Mouse (Mus musculus) liver, embryonic 14.5 days (tissue): Measurements from ENCODE around the gene Uvrag. TPM values are rescaled to one million over a fixed set of nuclear protein-coding genes. Genes with fewer than 3 reads are reported as not detected.

Experiments used
- ATAC-seq: fragments of 200-750 bp; cut with Nextera tagmentation; 2 replicates; pipeline ENCODE4 v1.8.0; 2017; ENCODE audit warnings: moderate number of reproducible peaks, mild to moderate bottlenecking, moderate library complexity; ENCODE audit not compliant: insufficient read depth
- DNase-seq, 3 experiments: peaks; one replicate each; pipeline ENCODE4 v3.0.0-alpha.2; 2012 to 2013; ENCODE audit warnings: low read depth in 3 of 3, low spot score in 3 of 3
- H3K27ac ChIP-seq: fragments of 300-500 bp; sonication (generic); 2 replicates; pipeline ENCODE4 v1.5.1; 2014; ENCODE audit warnings: moderate library complexity, mild to moderate bottlenecking, control low read depth, inconsistent platforms
- H3K27me3 ChIP-seq: fragments of 300-500 bp; sonication (generic); 2 replicates; pipeline ENCODE4 v1.6.1; 2014; ENCODE audit warnings: mild to moderate bottlenecking, low read length, moderate library complexity; ENCODE audit not compliant: control insufficient read depth, insufficient read depth
- H3K36me3 ChIP-seq: fragments of 300-500 bp; sonication (generic); replicated peaks from 2 replicates; pipeline ENCODE4 v1.6.1; 2014; ENCODE audit warnings: low read depth; ENCODE audit not compliant: control insufficient read depth, insufficient read depth
- H3K4me1 ChIP-seq, 2 experiments: fragments of 200-500 bp in 1 of 2; fragments of 300-500 bp in 1 of 2; sonication (generic) in 1 of 2; replicated peaks; 2 replicates each; pipeline ENCODE4 v1.6.1; 2012 to 2014; ENCODE audit warnings: antibody characterized with exemption in 1 of 2, inconsistent platforms in 1 of 2, low read length in 1 of 2; ENCODE audit not compliant: control insufficient read depth in 2 of 2, insufficient read depth in 2 of 2
- H3K4me2 ChIP-seq: fragments of 300-500 bp; sonication (generic); 2 replicates; pipeline ENCODE4 v1.6.1; 2014; ENCODE audit warnings: low read depth, mild to moderate bottlenecking, control low read depth, moderate library complexity
- H3K4me3 ChIP-seq, 2 experiments: fragments of 200-500 bp in 1 of 2; fragments of 300-500 bp in 1 of 2; sonication (generic) in 1 of 2; 2 replicates each; pipeline ENCODE4 v1.5.1; 2012 to 2014; ENCODE audit warnings: low read depth in 2 of 2, low read length in 2 of 2, mild to moderate bottlenecking in 2 of 2, control low read depth in 1 of 2, inconsistent platforms in 1 of 2, moderate library complexity in 1 of 2; ENCODE audit not compliant: insufficient read depth in 1 of 2
- H3K9ac ChIP-seq: fragments of 300-500 bp; sonication (generic); replicated peaks from 2 replicates; pipeline ENCODE4 v1.6.1; 2014; ENCODE audit warnings: mild to moderate bottlenecking, control low read depth, moderate library complexity
- H3K9me3 ChIP-seq: fragments of 300-500 bp; sonication (generic); 2 replicates; pipeline ENCODE4 v1.6.1; 2016; ENCODE audit warnings: low read length, mixed read lengths; ENCODE audit not compliant: control insufficient read depth
- CTCF ChIP-seq: IDR thresholded peaks from 2 replicates; pipeline ENCODE4 v1.5.1; 2016; ENCODE audit warnings: antibody characterized with exemption, low read depth, control low read depth
- EP300 ChIP-seq: IDR thresholded peaks from 2 replicates; pipeline ENCODE4 v1.6.1; 2016; ENCODE audit warnings: antibody characterized with exemption, low read depth
- WGBS: fragments of 180-500 bp; shearing (Covaris S2); extraction: QIAGEN DNeasy Blood & Tissue Kit; methylation state at CpG from one replicate; pipeline ENCODE4 v1.1.7; 2014; ENCODE audit not compliant: insufficient replicate concordance; 5-methylcytosine and 5-hydroxymethylcytosine counted together
- polyA plus RNA-seq, 2 experiments: library from polyadenylated mRNA; depleted of rRNA in 1 of 2; stranded (reverse) in 1 of 2; unstranded in 1 of 2; fragments of >200 nt; fragmentation: Nextera tagmentation in 1 of 2; extraction: Ambion mirVana in 1 of 2; gene quantifications; 2 replicates each; pipeline versions ENCODE4 v1.2.1 to v1.2.3; 2012 to 2014

Uvrag gene
- polyA plus RNA-seq, 2 experiments, result 3.9 to 5.7 TPM

DNA sequence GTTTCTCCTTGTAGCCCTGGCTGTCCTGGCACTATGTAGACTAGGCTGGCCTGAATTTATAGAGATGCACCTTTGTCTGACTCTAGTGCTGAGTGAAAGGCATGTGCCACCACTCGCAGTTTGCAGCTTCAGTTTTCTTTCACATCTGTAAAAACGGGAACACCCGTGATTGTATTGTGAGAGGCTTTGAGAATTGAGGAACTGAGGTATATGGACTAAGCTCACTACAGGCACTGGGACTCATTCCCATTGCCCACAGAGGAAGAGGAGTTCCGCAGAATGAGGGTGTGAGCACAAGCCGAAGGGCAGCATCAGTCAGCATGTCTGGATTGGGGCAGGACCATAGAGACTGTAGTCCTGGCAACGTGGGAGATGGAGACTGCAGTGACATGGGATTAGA lies 42.8 kb upstream of the Uvrag start:
- WGBS, result 24% methylated on average over 6 of the region's 6 CpGs
- H3K27ac ChIP-seq, result no peak overlapping the region
- no peaks in the 10 kb centered on the region; the same call in 1 of the 2 replicates for H3K27me3 ChIP-seq
- DNase-seq (no peak), ATAC-seq (no peak)
- H3K4me2 ChIP-seq, result no peak overlapping the region
- H3K4me1 ChIP-seq, result peaks cover 0 to 9% of the 10 kb centered on the region in 2 experiments; a peak in 2 of 4 replicates
- TF ChIP-seq EP300 (no peak), CTCF (no peak)
- no peak overlapping the region for H3K9ac ChIP-seq
- H3K4me3 ChIP-seq, result no peak overlapping the region
- no peaks in the 10 kb centered on the region for H3K9me3 ChIP-seq
- H3K36me3 ChIP-seq, result no peaks in the 10 kb centered on the region

- Histone ChIP-seq H3K4me2 (peak within 1 kb of the TSS; percentile 64), H3K9ac (peak within 1 kb of the TSS; percentile 15), H3K27me3 (no peaks in the 10 kb centered on the region; the same call in 1 of the 2 replicates), H3K4me3 (peak within 1 kb of the TSS; percentile 43 to 51), H3K36me3 (no peaks in the 10 kb centered on the region), H3K4me1 (peaks cover 0 to 6% of the 10 kb centered on the region in 2 experiments; a peak in 2 of 4 replicates), H3K9me3 (no peaks in the 10 kb centered on the region), H3K27ac (no peak within 1 kb of the TSS)
- WGBS, result under 1% methylated on average over 63 of the region's 63 CpGs
- ATAC-seq, result peak; percentile 86
- peak; percentile 62 to 72 (median 69) for DNase-seq
- TF ChIP-seq CTCF (no peak), EP300 (no peak; the same call in 1 of the 2 replicates)
These were observed 41.7 kb upstream of the Uvrag start, which contains the start of gene Dgat2 for GRCm38 (mm10) chr7:99182432-99183172. TSS of gene Dgat2 (minus strand) at chr7:99182719.

DNA sequence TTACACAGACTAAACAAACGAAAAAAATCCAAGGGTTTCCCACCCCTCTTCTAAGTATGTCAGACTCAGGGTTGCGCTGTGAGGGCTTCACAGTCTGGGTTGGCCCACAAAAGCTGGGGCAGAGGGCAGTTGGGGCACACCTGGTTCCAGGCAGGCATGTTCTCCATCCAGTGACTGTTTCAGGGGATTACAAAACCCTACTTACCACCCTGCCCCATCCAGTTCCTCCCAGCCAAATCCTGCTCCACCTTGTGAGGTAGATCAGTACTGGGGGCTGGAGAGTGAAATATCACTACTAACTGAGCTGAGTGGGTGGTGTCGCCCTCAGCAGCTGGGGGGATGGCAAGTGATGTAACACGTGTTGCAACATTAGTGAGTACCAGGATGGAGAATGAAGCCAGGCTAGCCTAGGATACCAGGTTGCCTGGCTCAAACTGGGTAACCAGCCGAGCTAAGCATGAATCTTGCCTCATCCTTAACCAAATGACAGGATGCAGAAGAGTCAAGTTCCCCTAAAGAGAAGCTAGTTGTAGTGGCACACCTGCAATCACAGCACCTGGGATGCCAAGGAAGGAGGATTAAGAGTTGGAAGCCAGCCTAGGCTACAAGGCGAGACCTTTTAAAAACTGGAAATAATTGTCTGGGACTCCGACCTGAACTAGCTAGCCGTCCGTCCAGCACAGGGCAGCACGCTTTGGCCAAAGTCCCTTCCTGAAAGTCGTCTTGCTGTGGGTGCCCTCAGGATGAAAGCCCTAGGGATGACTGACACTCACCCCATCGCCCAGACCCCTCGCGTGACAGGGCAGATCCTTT lies 40.9 kb upstream of the Uvrag start:
- peak overlapping the region; percentile 64 for H3K4me2 ChIP-seq
- ATAC-seq (peak; percentile 9; the same call in 1 of the 2 replicates), DNase-seq (no peak)
- no peaks in the 10 kb centered on the region; the same call in 1 of the 2 replicates for H3K27me3 ChIP-seq
- H3K9ac ChIP-seq, result peak overlapping the region; percentile 15
- peak overlapping the region; percentile 43 to 51 for H3K4me3 ChIP-seq
- H3K27ac ChIP-seq, result no peak overlapping the region
- H3K36me3 ChIP-seq, result no peaks in the 10 kb centered on the region
- TF ChIP-seq EP300 (no peak), CTCF (no peak)
- WGBS, result 19% methylated on average over 14 of the region's 14 CpGs
- peaks cover 0 to 6% of the 10 kb centered on the region in 2 experiments; a peak in 2 of 4 replicates for H3K4me1 ChIP-seq
- H3K9me3 ChIP-seq, result no peaks in the 10 kb centered on the region

GRCm38 (mm10) chr7:99180162-99180561 lies 39.2 kb upstream of the Uvrag start:
- peak overlapping the region; percentile 64 for H3K4me2 ChIP-seq
- no peak for TF ChIP-seq EP300
- no peak for TF ChIP-seq CTCF
- H3K4me3 ChIP-seq, result peak overlapping the region; percentile 11 to 51; a peak in 3 of 4 replicates
- H3K9me3 ChIP-seq, result no peaks in the 10 kb centered on the region
- H3K4me1 ChIP-seq, result peaks cover 0 to 6% of the 10 kb centered on the region in 2 experiments; a peak in 2 of 4 replicates
- no peaks in the 10 kb centered on the region; the same call in 1 of the 2 replicates for H3K27me3 ChIP-seq
- DNase-seq, result no peak
- no peaks in the 10 kb centered on the region for H3K36me3 ChIP-seq
- no peak for ATAC-seq
- H3K9ac ChIP-seq, result no peak overlapping the region
- H3K27ac ChIP-seq, result no peak overlapping the region
- WGBS, result 58% methylated on average over 1 of the region's 1 CpGs

DNA sequence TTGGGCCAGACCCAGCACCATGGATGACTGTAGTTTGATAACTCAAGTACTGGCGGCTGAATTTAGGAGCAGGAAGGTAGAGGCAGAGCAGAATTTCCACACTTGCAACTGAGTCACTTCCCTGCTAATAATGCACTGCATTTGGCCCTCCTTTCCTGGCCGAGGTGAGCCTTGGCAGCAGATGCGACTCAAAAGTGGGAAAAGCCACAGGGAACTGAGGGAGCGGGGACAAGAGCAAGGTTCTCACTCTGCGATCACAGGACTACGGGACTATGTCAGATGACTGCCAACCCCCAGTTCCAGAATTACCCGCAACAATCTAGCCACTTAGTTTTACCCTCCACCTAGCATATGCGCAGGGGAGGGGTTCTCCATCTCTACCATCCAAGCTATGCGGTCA lies 38.3 kb upstream of the Uvrag start:
- H3K36me3 ChIP-seq, result no peaks in the 10 kb centered on the region
- no peak overlapping the region for H3K27ac ChIP-seq
- no peak for TF ChIP-seq CTCF
- no peaks in the 10 kb centered on the region; the same call in 1 of the 2 replicates for H3K27me3 ChIP-seq
- no peak overlapping the region for H3K4me3 ChIP-seq
- peak overlapping the region; percentile 64 for H3K4me2 ChIP-seq
- H3K9me3 ChIP-seq, result no peaks in the 10 kb centered on the region
- DNase-seq, result no peak
- WGBS, result 66% methylated on average over 9 of the region's 9 CpGs
- H3K4me1 ChIP-seq, result peaks cover 0 to 6% of the 10 kb centered on the region in 2 experiments; a peak in 2 of 4 replicates
- H3K9ac ChIP-seq, result no peak overlapping the region
- no peak for ATAC-seq
